Mouse (Mus musculus) heart, postnatal 0 days (tissue): ENCODE data around the gene Itgae. TPM values are rescaled to one million over a fixed set of nuclear protein-coding genes. Genes with fewer than 3 reads are reported as not detected.
A peak's percentile ranks its signal among the peaks of the same experiment; 100 is the strongest.

Source experiments
- ATAC-seq: fragments of 200-750 bp; cut with Nextera tagmentation; 2 replicates; pipeline ENCODE4 v1.8.0; 2017; ENCODE audit warnings: low read depth, moderate number of reproducible peaks, moderate library complexity; ENCODE audit not compliant: insufficient read depth
- DNase-seq: peaks from one replicate; pipeline ENCODE4 v3.0.0-alpha.2; 2016; ENCODE audit warnings: low spot score
- H3K27ac ChIP-seq: fragments of 300-500 bp; sonication (generic); 2 replicates; pipeline ENCODE4 v1.5.1; 2014; ENCODE audit warnings: low read depth, mild to moderate bottlenecking
- H3K27me3 ChIP-seq: fragments of 300-500 bp; sonication (generic); 2 replicates; pipeline ENCODE4 v1.6.1; 2014; ENCODE audit warnings: low read length, mixed read lengths; ENCODE audit not compliant: control insufficient read depth, insufficient read depth
- H3K36me3 ChIP-seq: fragments of 300-500 bp; sonication (generic); replicated peaks from 2 replicates; pipeline ENCODE4 v1.6.1; 2014; ENCODE audit warnings: low read length, mixed read lengths; ENCODE audit not compliant: control insufficient read depth, insufficient read depth
- H3K4me1 ChIP-seq: fragments of 300-500 bp; sonication (generic); 2 replicates; pipeline ENCODE4 v1.6.1; 2014; ENCODE audit warnings: antibody characterized with exemption; ENCODE audit not compliant: control insufficient read depth, insufficient read depth
- H3K4me2 ChIP-seq: fragments of 300-500 bp; sonication (generic); 2 replicates; pipeline ENCODE4 v1.6.1; 2014; ENCODE audit warnings: low read depth, mild to moderate bottlenecking, low read length, moderate library complexity
- H3K4me3 ChIP-seq: fragments of 300-500 bp; sonication (generic); 2 replicates; pipeline ENCODE4 v1.5.1; 2014; ENCODE audit warnings: low read depth, low read length
- H3K9ac ChIP-seq: fragments of 300-500 bp; sonication (generic); replicated peaks from 2 replicates; pipeline ENCODE4 v1.6.1; 2014; ENCODE audit warnings: low read depth, low read length, mixed read lengths
- H3K9me3 ChIP-seq: fragments of 300-500 bp; sonication (generic); replicated peaks from 2 replicates; pipeline ENCODE4 v1.6.1; 2016; ENCODE audit warnings: low read length; ENCODE audit not compliant: control insufficient read depth
- CTCF ChIP-seq: IDR thresholded peaks from 2 replicates; pipeline ENCODE4 v1.5.1; 2016; ENCODE audit warnings: antibody characterized with exemption, control low read depth, low read depth
- EP300 ChIP-seq: IDR thresholded peaks from 2 replicates; pipeline ENCODE4 v1.6.1; 2016; ENCODE audit warnings: antibody characterized with exemption, low read depth
- WGBS: fragments of 180-500 bp; shearing (Covaris S2); extraction: QIAGEN DNeasy Blood & Tissue Kit; methylation state at CpG from one replicate; pipeline ENCODE4 v1.1.7; 2014; 5-methylcytosine and 5-hydroxymethylcytosine counted together
- polyA plus RNA-seq: library from polyadenylated mRNA; unstranded; fragments of >200 nt; fragmentation: Nextera tagmentation; extraction: Ambion mirVana; gene quantifications from 2 replicates; pipeline ENCODE4 v1.2.1, GENCODE M21; 2015
- total RNA-seq: library from RNA; depleted of rRNA; stranded (reverse); fragments of >200 nt; gene quantifications from 2 replicates; pipeline ENCODE4 v1.2.3, GENCODE M21; 2014; ENCODE audit warnings: low replicate concordance

Itgae gene
- total and polyA plus RNA-seq, 2 experiments from 2014 or later, result 0.12 TPM; not detected in 1

DNA sequence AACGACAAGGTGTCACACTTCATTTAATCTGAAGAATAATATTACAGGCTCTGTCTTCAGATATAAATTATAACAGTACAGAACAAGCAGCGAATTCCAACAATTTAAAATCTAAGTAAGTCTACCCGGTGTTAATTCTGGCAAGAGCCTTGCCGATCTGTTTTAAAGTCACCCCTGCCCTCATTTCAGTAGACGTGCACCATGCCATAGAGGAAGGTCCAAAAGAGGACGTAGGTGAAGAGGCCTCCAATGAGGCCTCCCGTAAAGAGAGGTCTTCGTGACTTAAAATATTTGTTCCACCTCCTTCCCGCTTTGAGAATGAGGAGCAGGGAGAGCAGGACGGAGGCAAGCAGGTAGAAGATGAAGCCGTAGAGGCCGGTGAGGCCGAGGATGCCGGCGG, 85.8 kb downstream of the Itgae start:
- DNase-seq (no peak), ATAC-seq (no peak)
- Histone ChIP-seq H3K27me3 (no peaks in the 10 kb centered on the region), H3K4me3 (peak overlapping the region; percentile 77), H3K9ac (peak overlapping the region; percentile 83), H3K4me1 (peaks cover 30% of the 10 kb centered on the region; the same call in 1 of the 2 replicates), H3K27ac (peak overlapping the region; percentile 97), H3K36me3 (peaks cover 20% of the 10 kb centered on the region), H3K4me2 (peak overlapping the region; percentile 86), H3K9me3 (no peaks in the 10 kb centered on the region)
- 2% methylated on average over 15 of the region's 15 CpGs for WGBS
- TF ChIP-seq EP300, result no peak
- TF ChIP-seq CTCF, result no peak

GRCm38 (mm10) chr11:73176608-73177508, 86.5 kb downstream of the Itgae start, which contains the start of the genes Emc6 and Tax1bp3:
Gene Emc6, minus strand, starts transcription at chr11:73177037.
Gene Tax1bp3, plus strand, starts transcription at chr11:73177083.
- Histone ChIP-seq H3K9ac (peak within 1 kb of the TSS; percentile 83), H3K4me2 (peak within 1 kb of the TSS; percentile 86), H3K4me1 (peaks cover 28% of the 10 kb centered on the region; the same call in 1 of the 2 replicates), H3K4me3 (peak within 1 kb of the TSS; percentile 77), H3K27ac (peak within 1 kb of the TSS; percentile 97), H3K36me3 (peaks cover 21% of the 10 kb centered on the region), H3K27me3 (no peaks in the 10 kb centered on the region), H3K9me3 (no peaks in the 10 kb centered on the region)
- ATAC-seq (peak; percentile 97), DNase-seq (peak; percentile 99)
- WGBS, result under 1% methylated on average over 71 of the region's 81 CpGs
- TF ChIP-seq CTCF (no peak), EP300 (peak; percentile 23; the same call in 1 of the 2 replicates)

DNA sequence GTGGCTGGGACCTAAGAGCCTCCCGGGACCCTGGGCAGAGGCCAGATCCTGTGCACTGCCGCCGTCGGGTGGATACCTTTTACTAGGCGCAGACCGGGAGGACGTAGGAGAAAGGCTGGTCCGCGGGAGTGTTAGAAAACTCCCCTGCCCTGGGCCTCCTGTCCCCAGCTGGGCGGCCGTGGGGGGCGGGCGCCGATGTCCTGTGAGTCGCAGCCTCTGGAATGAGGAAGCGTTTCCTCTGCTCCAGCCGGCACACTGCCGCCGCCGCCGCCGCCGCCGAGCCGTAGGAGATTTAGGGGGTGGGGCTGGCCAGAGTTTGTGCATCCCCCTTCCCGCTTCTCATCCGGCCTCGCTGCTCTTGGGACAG, 87.1 kb downstream of the Itgae start:
- H3K9ac ChIP-seq, result peak overlapping the region; percentile 77
- H3K4me3 ChIP-seq, result peak overlapping the region; percentile 77
- peaks cover 22% of the 10 kb centered on the region; the same call in 1 of the 2 replicates for H3K4me1 ChIP-seq
- DNase-seq, result peak; percentile 89
- peak overlapping the region; percentile 77 for H3K4me2 ChIP-seq
- peak; percentile 90 for ATAC-seq
- TF ChIP-seq CTCF, result peak; percentile 2; the same call in 1 of the 2 replicates
- TF ChIP-seq EP300, result no peak
- under 1% methylated on average over 28 of the region's 28 CpGs for WGBS
- peak overlapping the region; percentile 97 for H3K27ac ChIP-seq
- no peaks in the 10 kb centered on the region for H3K27me3 ChIP-seq
- H3K9me3 ChIP-seq, result no peaks in the 10 kb centered on the region
- H3K36me3 ChIP-seq, result peaks cover 26% of the 10 kb centered on the region

DNA sequence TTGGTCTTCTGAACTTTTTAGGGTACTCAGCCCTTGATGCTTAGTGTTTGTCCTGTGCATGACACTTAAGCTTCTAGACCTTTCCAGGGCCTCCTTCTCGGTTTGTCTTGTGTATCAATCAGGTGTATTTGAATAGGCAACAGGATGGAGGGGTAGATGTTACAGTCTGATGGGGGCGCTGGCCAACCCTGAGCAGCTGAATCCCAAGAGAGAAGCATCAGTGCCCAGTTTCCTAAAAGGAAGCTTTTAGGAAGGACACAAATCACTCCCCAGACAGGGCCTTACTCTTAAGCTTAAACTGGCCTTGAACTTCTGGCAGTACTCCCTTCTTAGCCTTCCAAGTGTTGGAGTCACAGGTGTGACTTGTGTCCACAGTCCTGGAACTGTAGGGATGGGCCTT, 87.5 kb downstream of the Itgae start:
- no peak for TF ChIP-seq EP300
- no peak for TF ChIP-seq CTCF
- 0% methylated on average over 2 of the region's 2 CpGs for WGBS
- Histone ChIP-seq H3K4me2 (peak overlapping the region; percentile 77), H3K27me3 (no peaks in the 10 kb centered on the region), H3K27ac (peak overlapping the region; percentile 97), H3K9ac (peak overlapping the region; percentile 77), H3K4me3 (peak overlapping the region; percentile 77), H3K9me3 (no peaks in the 10 kb centered on the region), H3K36me3 (peaks cover 28% of the 10 kb centered on the region), H3K4me1 (peaks cover 20% of the 10 kb centered on the region; the same call in 1 of the 2 replicates)
- DNase-seq, result no peak
- no peak for ATAC-seq

DNA sequence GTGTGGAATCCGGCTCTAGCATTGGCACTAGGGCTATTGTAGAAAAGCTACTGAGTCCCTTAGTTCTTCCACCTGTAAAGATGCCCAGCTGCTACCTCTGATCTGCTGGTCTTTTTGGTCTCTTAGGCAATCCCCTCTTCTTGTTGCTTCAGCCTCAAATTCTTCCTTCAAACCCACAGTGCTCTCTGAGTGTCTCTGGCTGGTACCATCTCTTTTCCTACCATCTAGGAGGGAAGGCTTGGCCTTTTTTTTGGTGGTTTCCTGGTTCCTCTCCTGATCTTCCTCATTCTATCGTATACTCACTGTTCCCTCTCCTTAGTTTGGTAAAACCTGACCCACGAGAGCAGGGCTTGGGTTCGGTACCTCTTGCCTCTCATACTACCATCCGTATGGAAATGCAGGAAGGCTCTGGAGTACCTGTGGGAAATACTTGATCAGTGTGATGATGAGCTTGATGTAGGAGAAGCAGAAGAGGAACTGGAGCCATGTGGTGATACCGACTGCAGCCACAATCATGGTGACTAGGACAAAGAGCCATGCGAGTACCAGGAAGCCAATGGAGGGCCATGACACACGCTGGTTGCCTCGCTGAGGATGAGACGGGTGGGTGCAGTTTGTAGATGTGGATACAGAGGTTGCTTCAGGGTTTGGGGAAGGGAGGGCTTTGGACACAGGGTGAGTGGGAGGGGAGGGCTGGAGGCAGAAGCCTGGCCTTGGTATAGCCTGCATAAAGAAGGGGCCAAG, 95.7 kb downstream of the Itgae start:
- Histone ChIP-seq H3K27me3 (no peaks in the 10 kb centered on the region), H3K4me1 (no peaks in the 10 kb centered on the region), H3K4me2 (no peak overlapping the region), H3K4me3 (no peak overlapping the region), H3K27ac (no peak overlapping the region), H3K9me3 (no peaks in the 10 kb centered on the region), H3K9ac (no peak overlapping the region), H3K36me3 (peaks cover 66% of the 10 kb centered on the region)
- ATAC-seq, result 0 out of 2 replicates have a peak, but pooled peaks have one; percentile 17
- DNase-seq, result no peak
- no peak for TF ChIP-seq CTCF
- TF ChIP-seq EP300, result no peak
- 85% methylated on average over 10 of the region's 10 CpGs for WGBS
